Mouse (Mus musculus): ENCODE results near the gene Iqck. TPM values are rescaled to one million over a fixed set of nuclear protein-coding genes. Genes with fewer than 3 reads are reported as not detected.

The Iqck gene
- total and polyA plus RNA-seq, 3 experiments: 0.29 to 0.70 (median 0.32) TPM

DNA sequence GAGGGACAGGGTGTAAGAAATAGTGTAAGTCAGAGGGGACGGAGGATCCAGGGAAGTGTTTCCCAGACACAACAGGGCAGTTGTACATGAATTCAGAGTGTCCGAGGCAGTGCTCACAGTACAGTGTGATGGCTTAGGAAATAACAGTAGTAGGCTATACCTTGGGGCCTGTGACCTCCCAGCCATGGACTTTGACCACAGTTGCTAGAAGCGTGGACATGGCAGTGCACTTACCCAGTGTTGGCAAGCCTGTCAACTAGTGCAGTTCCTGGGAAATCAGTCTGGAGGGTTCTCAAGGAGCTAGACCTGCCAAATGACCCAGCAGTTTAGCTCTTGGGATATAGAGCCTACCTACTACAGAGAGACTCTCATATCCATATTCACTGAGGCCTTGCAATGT is 39.3 kb upstream of the Iqck start:
- H3K27me3 ChIP-seq (ENCODE audit: control insufficient read depth, insufficient read depth, low read length): no peaks in the 10 kb centered on the region
- intact Hi-C loops (cut with DNase I): loop anchor here (5.0 kb wide), 1 partner anchor 181 kb away; the partner anchor contains the start of gene Gprc5b
- no peaks in the 10 kb centered on the region for H3K36me3 ChIP-seq (ENCODE audit: control insufficient read depth, insufficient read depth, low read length)
- H3K27ac ChIP-seq: no peak overlapping the region
- DNase-seq: no peak
- H3K9ac ChIP-seq (ENCODE audit: low read depth, low read length): no peak overlapping the region
- TF ChIP-seq EP300 (IDR thresholded peaks at IDR 0.05; ENCODE audit: insufficient read depth, low read depth, low read length): no peak
- no peak for TF ChIP-seq POLR2A (IDR thresholded peaks at IDR 0.05; ENCODE audit: insufficient read depth, low read depth, low read length)
- no peak for TF ChIP-seq CTCF (IDR thresholded peaks at IDR 0.05)
- no peaks in the 10 kb centered on the region; the same call in 1 of the 2 replicates for H3K4me1 ChIP-seq (ENCODE audit: control insufficient read depth, insufficient read depth, low read length)
- no peaks in the 10 kb centered on the region for H3K79me2 ChIP-seq (replicated peaks; ENCODE audit: control insufficient read depth, insufficient read depth, low read length)
- WGBS: 99% methylated on average over 3 of the region's 3 CpGs
- H3K4me3 ChIP-seq: no peak overlapping the region

DNA sequence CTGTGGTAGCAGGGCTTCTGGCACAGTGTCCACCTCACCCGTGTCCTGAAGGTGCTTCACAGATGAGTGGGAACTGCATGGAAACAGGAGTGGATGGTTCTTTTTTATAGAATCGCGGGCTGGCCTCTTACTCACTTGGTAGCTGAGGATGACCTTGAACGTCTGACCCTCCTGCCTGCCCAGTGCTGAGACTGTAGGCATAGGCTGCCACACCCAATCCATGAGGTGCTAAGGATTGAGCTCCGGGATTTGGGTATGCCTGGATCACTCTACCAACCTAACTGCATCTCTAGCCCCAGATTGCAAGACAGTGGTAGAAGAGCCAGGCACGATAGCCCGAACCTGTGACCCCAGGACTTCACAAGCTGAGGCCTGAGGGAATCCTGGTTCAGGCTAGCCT is 37.8 kb upstream of the Iqck start:
- intact Hi-C loops (cut with DNase I): loop anchor here (5.0 kb wide), 1 partner anchor 180 kb away; the partner anchor contains the start of gene Gprc5b
- Histone ChIP-seq H3K27ac (no peak overlapping the region), H3K27me3 (ENCODE audit: control insufficient read depth, insufficient read depth, low read length) (no peaks in the 10 kb centered on the region), H3K4me1 (ENCODE audit: control insufficient read depth, insufficient read depth, low read length) (peaks cover 7% of the 10 kb centered on the region), H3K4me3 (no peak overlapping the region), H3K36me3 (ENCODE audit: control insufficient read depth, insufficient read depth, low read length) (no peaks in the 10 kb centered on the region; the same call in 1 of the 2 replicates), H3K79me2 (replicated peaks; ENCODE audit: control insufficient read depth, insufficient read depth, low read length) (no peaks in the 10 kb centered on the region), H3K9ac (ENCODE audit: low read depth, low read length) (no peak overlapping the region)
- no peak for TF ChIP-seq EP300 (IDR thresholded peaks at IDR 0.05; ENCODE audit: insufficient read depth, low read depth, low read length)
- no peak for TF ChIP-seq POLR2A (IDR thresholded peaks at IDR 0.05; ENCODE audit: insufficient read depth, low read depth, low read length)
- no peak for TF ChIP-seq CTCF (IDR thresholded peaks at IDR 0.05)
- 87% methylated on average over 7 of the region's 7 CpGs for WGBS
- DNase-seq: no peak

DNA sequence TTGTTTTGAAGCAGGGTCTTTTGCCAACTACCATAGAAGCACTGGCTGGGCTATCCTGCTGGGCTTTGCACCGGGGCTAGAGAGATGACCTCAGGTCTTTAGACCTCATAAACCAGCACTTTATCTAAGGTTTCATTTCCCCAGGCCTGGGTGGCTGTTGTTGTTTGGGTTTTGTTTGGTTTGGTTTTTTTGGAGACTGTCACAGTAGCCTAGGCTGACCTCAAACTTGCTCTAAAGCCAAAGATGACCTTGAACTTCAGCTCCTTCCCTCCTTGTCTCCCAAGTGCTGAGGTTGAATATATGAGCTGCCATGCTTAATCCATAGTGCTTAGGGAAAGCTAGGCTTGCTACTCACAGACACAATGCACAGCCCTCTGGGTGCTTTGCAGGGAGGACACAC is 35.9 kb upstream of the Iqck start:
- Histone ChIP-seq H3K4me1 (ENCODE audit: control insufficient read depth, insufficient read depth, low read length) (peaks cover 7% of the 10 kb centered on the region), H3K36me3 (ENCODE audit: control insufficient read depth, insufficient read depth, low read length) (no peaks in the 10 kb centered on the region; the same call in 1 of the 2 replicates), H3K27me3 (ENCODE audit: control insufficient read depth, insufficient read depth, low read length) (no peaks in the 10 kb centered on the region), H3K4me3 (no peak overlapping the region), H3K27ac (no peak overlapping the region; the same call in 1 of the 2 replicates), H3K9ac (ENCODE audit: low read depth, low read length) (no peak overlapping the region), H3K79me2 (replicated peaks; ENCODE audit: control insufficient read depth, insufficient read depth, low read length) (no peaks in the 10 kb centered on the region)
- TF ChIP-seq CTCF (IDR thresholded peaks at IDR 0.05) (no peak), POLR2A (IDR thresholded peaks at IDR 0.05; ENCODE audit: insufficient read depth, low read depth, low read length) (no peak), EP300 (IDR thresholded peaks at IDR 0.05; ENCODE audit: insufficient read depth, low read depth, low read length) (no peak)
- no peak for DNase-seq
- intact Hi-C loops (cut with DNase I): loop anchor here (5.0 kb wide), 2 partner anchors 52 to 178 kb away; partner anchors contain the start of gene Gprc5b
- 48% methylated on average over 1 of the region's 1 CpGs for WGBS

DNA sequence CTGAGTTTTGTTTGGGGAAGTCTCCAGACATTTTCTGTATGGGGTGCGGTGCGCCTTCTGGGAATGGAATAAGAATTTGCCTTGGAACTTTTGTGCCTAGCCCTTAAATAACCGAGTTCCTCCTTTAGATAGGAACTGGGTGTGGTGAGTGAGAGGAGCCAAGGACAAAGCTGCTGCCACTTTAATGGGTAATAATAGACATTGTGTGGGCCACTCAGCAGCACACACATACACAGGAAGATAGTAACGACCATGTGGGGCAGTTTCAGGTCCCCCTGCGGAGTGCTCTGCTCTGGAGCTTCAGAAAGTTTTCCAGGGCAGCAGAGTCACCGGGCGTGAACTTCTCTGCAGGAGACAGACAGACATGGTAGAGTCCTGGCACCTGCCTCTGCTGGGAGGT is 34.2 kb upstream of the Iqck start:
- no peaks in the 10 kb centered on the region for H3K79me2 ChIP-seq (replicated peaks; ENCODE audit: control insufficient read depth, insufficient read depth, low read length)
- H3K4me3 ChIP-seq: no peak overlapping the region
- H3K27ac ChIP-seq: peak overlapping the region; percentile 85
- H3K27me3 ChIP-seq (ENCODE audit: control insufficient read depth, insufficient read depth, low read length): no peaks in the 10 kb centered on the region
- no peak overlapping the region for H3K9ac ChIP-seq (ENCODE audit: low read depth, low read length)
- peak; percentile 55 to 67 for DNase-seq
- TF ChIP-seq CTCF (IDR thresholded peaks at IDR 0.05): no peak
- TF ChIP-seq EP300 (IDR thresholded peaks at IDR 0.05; ENCODE audit: insufficient read depth, low read depth, low read length): peak; percentile 78; the same call in 1 of the 2 replicates
- 13% methylated on average over 7 of the region's 7 CpGs for WGBS
- intact Hi-C loops (cut with DNase I): loop anchor here (5.0 kb wide), 1 partner anchor 54 kb away; no protein-coding TSS in a partner anchor
- peaks cover 7% of the 10 kb centered on the region for H3K4me1 ChIP-seq (ENCODE audit: control insufficient read depth, insufficient read depth, low read length)
- H3K36me3 ChIP-seq (ENCODE audit: control insufficient read depth, insufficient read depth, low read length): no peaks in the 10 kb centered on the region; the same call in 1 of the 2 replicates

DNA sequence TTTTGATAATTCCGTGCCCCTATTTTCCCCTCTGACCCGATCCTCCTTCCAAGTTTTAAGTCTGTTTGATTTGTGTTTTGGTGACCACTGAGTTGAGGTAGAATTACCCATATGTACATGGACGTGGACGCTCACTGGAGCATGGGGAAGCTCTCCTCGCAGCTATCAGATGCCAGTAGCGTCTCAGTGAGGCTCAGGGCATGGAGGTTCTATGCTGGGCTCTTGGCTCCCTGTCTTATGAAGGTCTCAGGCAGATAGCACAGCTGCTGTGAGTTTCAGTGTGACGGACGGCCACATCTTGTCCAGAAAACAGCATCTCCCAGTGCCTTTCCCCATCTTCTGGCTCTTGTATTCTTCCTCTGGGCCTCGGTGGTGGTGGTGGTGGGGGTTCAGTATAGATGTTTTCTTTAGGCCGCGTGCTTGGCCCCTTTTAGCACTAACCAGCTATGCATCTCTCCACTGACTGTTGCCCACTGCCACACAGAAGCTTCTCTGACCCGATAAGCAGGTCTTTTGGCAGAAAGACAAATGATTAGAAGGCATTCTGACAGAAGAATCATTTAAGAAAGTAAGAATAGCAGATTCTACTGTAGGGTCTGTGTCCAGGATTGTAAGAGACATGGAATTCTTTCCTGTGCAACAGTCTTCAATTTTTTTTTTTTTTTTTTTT is 33.5 kb upstream of the Iqck start:
- no peaks in the 10 kb centered on the region; the same call in 1 of the 2 replicates for H3K36me3 ChIP-seq (ENCODE audit: control insufficient read depth, insufficient read depth, low read length)
- H3K4me3 ChIP-seq: no peak overlapping the region
- H3K9ac ChIP-seq (ENCODE audit: low read depth, low read length): no peak overlapping the region
- H3K27me3 ChIP-seq (ENCODE audit: control insufficient read depth, insufficient read depth, low read length): no peaks in the 10 kb centered on the region
- intact Hi-C loops (cut with DNase I): loop anchor here (5.0 kb wide), 1 partner anchor 55 kb away; no protein-coding TSS in a partner anchor
- H3K79me2 ChIP-seq (replicated peaks; ENCODE audit: control insufficient read depth, insufficient read depth, low read length): no peaks in the 10 kb centered on the region
- H3K27ac ChIP-seq: peak overlapping the region; percentile 85
- DNase-seq: no peak
- peaks cover 7% of the 10 kb centered on the region for H3K4me1 ChIP-seq (ENCODE audit: control insufficient read depth, insufficient read depth, low read length)
- TF ChIP-seq POLR2A (IDR thresholded peaks at IDR 0.05; ENCODE audit: insufficient read depth, low read depth, low read length): no peak
- TF ChIP-seq CTCF (IDR thresholded peaks at IDR 0.05): no peak
- TF ChIP-seq EP300 (IDR thresholded peaks at IDR 0.05; ENCODE audit: insufficient read depth, low read depth, low read length): no peak
- 76% methylated on average over 12 of the region's 12 CpGs for WGBS

DNA sequence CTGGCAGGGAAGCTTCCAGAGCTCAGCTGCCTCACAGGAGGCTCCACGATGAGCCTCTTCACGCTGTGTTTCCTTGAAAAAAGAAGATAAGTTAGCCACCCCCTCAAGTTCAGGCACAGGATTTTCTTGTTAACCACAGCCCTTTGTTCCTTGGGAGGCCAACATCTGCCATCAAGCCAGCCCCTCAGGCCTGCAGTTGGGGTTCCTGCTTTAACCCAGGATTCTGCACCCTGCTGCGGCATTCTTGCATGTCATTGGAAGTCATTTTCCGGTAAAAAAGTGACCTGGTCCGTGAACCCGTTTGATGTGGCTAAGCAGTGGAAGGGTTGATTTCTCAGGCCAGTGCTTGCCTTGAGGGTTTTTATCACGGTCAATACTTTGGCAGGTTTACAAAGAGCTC is 31.1 kb upstream of the Iqck start:
- H3K4me1 ChIP-seq (ENCODE audit: control insufficient read depth, insufficient read depth, low read length): peaks cover 7% of the 10 kb centered on the region
- 86% methylated on average over 7 of the region's 7 CpGs for WGBS
- H3K27me3 ChIP-seq (ENCODE audit: control insufficient read depth, insufficient read depth, low read length): no peaks in the 10 kb centered on the region
- H3K27ac ChIP-seq: no peak overlapping the region
- intact Hi-C loops (cut with DNase I): loop anchor here (5.0 kb wide), 1 partner anchor 57 kb away; no protein-coding TSS in a partner anchor
- no peak for DNase-seq
- H3K4me3 ChIP-seq: no peak overlapping the region
- TF ChIP-seq EP300 (IDR thresholded peaks at IDR 0.05; ENCODE audit: insufficient read depth, low read depth, low read length): no peak
- TF ChIP-seq CTCF (IDR thresholded peaks at IDR 0.05): no peak
- no peak for TF ChIP-seq POLR2A (IDR thresholded peaks at IDR 0.05; ENCODE audit: insufficient read depth, low read depth, low read length)
- H3K79me2 ChIP-seq (replicated peaks; ENCODE audit: control insufficient read depth, insufficient read depth, low read length): no peaks in the 10 kb centered on the region
- H3K36me3 ChIP-seq (ENCODE audit: control insufficient read depth, insufficient read depth, low read length): no peaks in the 10 kb centered on the region; the same call in 1 of the 2 replicates
- no peak overlapping the region for H3K9ac ChIP-seq (ENCODE audit: low read depth, low read length)

Measured in heart, adult 2 months (tissue).